Mouse (Mus musculus): ENCODE measurements around the gene Pgls. TPM values are rescaled to one million over a fixed set of nuclear protein-coding genes. Genes with fewer than 3 reads are reported as not detected.
A peak's percentile ranks its signal among the peaks of the same experiment; 100 is the strongest.

Pgls gene
- polyA plus RNA-seq, 1 experiment from 2014 or later = 202 TPM

- peaks cover 24% of the 10 kb centered on the region for H3K36me3 ChIP-seq
- WGBS = under 1% methylated on average over 77 of the region's 82 CpGs
- peak; percentile 98 for ATAC-seq (ENCODE audit: low FRiP score)
Measured at GRCm38 (mm10) chr8:71610822-71611651, 19.1 kb downstream of the Pgls start, which contains the start of gene Colgalt1. Gene Colgalt1, plus strand, starts transcription at chr8:71610998.

GRCm38 (mm10) chr8:71612141-71612540 lies 20.2 kb downstream of the Pgls start:
- H3K27me3 ChIP-seq = no peaks in the 10 kb centered on the region
- H3K27ac ChIP-seq = no peak overlapping the region
- peaks cover 13% of the 10 kb centered on the region for H3K4me1 ChIP-seq
- no peaks in the 10 kb centered on the region for H3K9me3 ChIP-seq (replicated peaks)
- H3K4me2 ChIP-seq (replicated peaks) = peak overlapping the region; percentile 83
- peaks cover 34% of the 10 kb centered on the region for H3K36me3 ChIP-seq
- H3K4me3 ChIP-seq = peak overlapping the region; percentile 81
- no peak for ATAC-seq (ENCODE audit: low FRiP score)
- 58% methylated on average over 5 of the region's 5 CpGs for WGBS
- peak overlapping the region; percentile 88 for H3K9ac ChIP-seq

More at GRCm38 (mm10) chr8:71610822-71611651, 19.1 kb downstream of the Pgls start, which contains the start of gene Colgalt1:
- Histone ChIP-seq H3K4me1 (peaks cover 13% of the 10 kb centered on the region), H3K27ac (peak within 1 kb of the TSS; percentile 90), H3K4me3 (peak within 1 kb of the TSS; percentile 81), H3K9me3 (replicated peaks) (no peaks in the 10 kb centered on the region), H3K9ac (peak within 1 kb of the TSS; percentile 88), H3K4me2 (replicated peaks) (peak within 1 kb of the TSS; percentile 83), H3K27me3 (no peaks in the 10 kb centered on the region)

- Histone ChIP-seq H3K9ac (no peak overlapping the region), H3K36me3 (peaks cover 47% of the 10 kb centered on the region), H3K4me3 (no peak overlapping the region), H3K4me1 (peaks cover 13% of the 10 kb centered on the region), H3K27me3 (no peaks in the 10 kb centered on the region), H3K27ac (no peak overlapping the region), H3K4me2 (replicated peaks) (no peak overlapping the region), H3K9me3 (replicated peaks) (no peaks in the 10 kb centered on the region)
- no peak for ATAC-seq (ENCODE audit: low FRiP score)
- 61% methylated on average over 4 of the region's 4 CpGs for WGBS
Measured at GRCm38 (mm10) chr8:71613418-71613817, 21.4 kb downstream of the Pgls start.

- H3K36me3 ChIP-seq = peaks cover 95% of the 10 kb centered on the region
Measured at GRCm38 (mm10) chr8:71619786-71620185, 27.8 kb downstream of the Pgls start.

GRCm38 (mm10) chr8:71625088-71625487 lies 33.1 kb downstream of the Pgls start:
- no peak for ATAC-seq (ENCODE audit: low FRiP score)
- Histone ChIP-seq H3K9ac (no peak overlapping the region), H3K4me3 (no peak overlapping the region), H3K4me2 (replicated peaks) (no peak overlapping the region), H3K27ac (no peak overlapping the region), H3K27me3 (peaks cover 7% of the 10 kb centered on the region), H3K4me1 (peaks cover 19% of the 10 kb centered on the region), H3K36me3 (peaks cover 46% of the 10 kb centered on the region), H3K9me3 (replicated peaks) (peaks cover 14% of the 10 kb centered on the region)
- WGBS = 78% methylated on average over 1 of the region's 1 CpGs

More at GRCm38 (mm10) chr8:71619786-71620185, 27.8 kb downstream of the Pgls start:
- Histone ChIP-seq H3K27me3 (no peaks in the 10 kb centered on the region), H3K4me1 (no peaks in the 10 kb centered on the region), H3K4me3 (no peak overlapping the region), H3K9me3 (replicated peaks) (peaks cover 14% of the 10 kb centered on the region), H3K9ac (no peak overlapping the region), H3K4me2 (replicated peaks) (no peak overlapping the region), H3K27ac (no peak overlapping the region)
- no peak for ATAC-seq (ENCODE audit: low FRiP score)
- 97% methylated on average over 2 of the region's 2 CpGs for WGBS

GRCm38 (mm10) chr8:71626753-71627152 lies 34.8 kb downstream of the Pgls start:
- H3K9ac ChIP-seq = no peak overlapping the region
- peaks cover 30% of the 10 kb centered on the region for H3K36me3 ChIP-seq
- no peak overlapping the region for H3K4me3 ChIP-seq
- peaks cover 21% of the 10 kb centered on the region for H3K4me1 ChIP-seq
- peaks cover 14% of the 10 kb centered on the region for H3K9me3 ChIP-seq (replicated peaks)
- ATAC-seq (ENCODE audit: low FRiP score) = no peak
- no peak overlapping the region for H3K27ac ChIP-seq
- H3K27me3 ChIP-seq = peaks cover 24% of the 10 kb centered on the region
- H3K4me2 ChIP-seq (replicated peaks) = no peak overlapping the region
- WGBS = 89% methylated on average over 9 of the region's 9 CpGs

GRCm38 (mm10) chr8:71627265-71628099 lies 35.5 kb downstream of the Pgls start:
- H3K9me3 ChIP-seq (replicated peaks) = peaks cover 7% of the 10 kb centered on the region
- ATAC-seq (ENCODE audit: low FRiP score) = no peak
- H3K36me3 ChIP-seq = peaks cover 22% of the 10 kb centered on the region
- WGBS = 49% methylated on average over 9 of the region's 9 CpGs
- H3K27me3 ChIP-seq = peaks cover 28% of the 10 kb centered on the region
- no peak overlapping the region for H3K27ac ChIP-seq
- H3K4me2 ChIP-seq (replicated peaks) = no peak overlapping the region
- peaks cover 21% of the 10 kb centered on the region for H3K4me1 ChIP-seq
- H3K4me3 ChIP-seq = no peak overlapping the region
- H3K9ac ChIP-seq = no peak overlapping the region

- H3K4me2 ChIP-seq (replicated peaks) = peak overlapping the region; percentile 71
- H3K4me1 ChIP-seq = peaks cover 21% of the 10 kb centered on the region
- H3K4me3 ChIP-seq = peak overlapping the region; percentile 49
- 9% methylated on average over 16 of the region's 16 CpGs for WGBS
- H3K27me3 ChIP-seq = peaks cover 38% of the 10 kb centered on the region
- no peaks in the 10 kb centered on the region; the same call in none of the 2 replicates for H3K9me3 ChIP-seq (replicated peaks)
- ATAC-seq (ENCODE audit: low FRiP score) = no peak
- peak overlapping the region; percentile 73 for H3K27ac ChIP-seq
- peaks cover 20% of the 10 kb centered on the region for H3K36me3 ChIP-seq
- peak overlapping the region; percentile 65 for H3K9ac ChIP-seq
Measured at GRCm38 (mm10) chr8:71628396-71629095, 36.6 kb downstream of the Pgls start.

- Histone ChIP-seq H3K27me3 (peaks cover 45% of the 10 kb centered on the region), H3K4me3 (peak overlapping the region; percentile 49), H3K36me3 (peaks cover 13% of the 10 kb centered on the region), H3K4me2 (replicated peaks) (peak overlapping the region; percentile 71), H3K9me3 (replicated peaks) (no peaks in the 10 kb centered on the region; the same call in none of the 2 replicates), H3K27ac (peak overlapping the region; percentile 73), H3K4me1 (peaks cover 22% of the 10 kb centered on the region), H3K9ac (peak overlapping the region; percentile 65)
- WGBS = under 1% methylated on average over 54 of the region's 55 CpGs
- peak; percentile 86 for ATAC-seq (ENCODE audit: low FRiP score)
Measured at GRCm38 (mm10) chr8:71629096-71629697, 37.2 kb downstream of the Pgls start.

- peak overlapping the region; percentile 49 for H3K4me3 ChIP-seq
Measured at GRCm38 (mm10) chr8:71629781-71630212, 37.8 kb downstream of the Pgls start.

GRCm38 (mm10) chr8:71630761-71631160 lies 38.8 kb downstream of the Pgls start:
- ATAC-seq (ENCODE audit: low FRiP score) = no peak
- no peaks in the 10 kb centered on the region; the same call in none of the 2 replicates for H3K9me3 ChIP-seq (replicated peaks)
- no peak overlapping the region for H3K4me3 ChIP-seq
- H3K4me1 ChIP-seq = peaks cover 26% of the 10 kb centered on the region
- H3K4me2 ChIP-seq (replicated peaks) = no peak overlapping the region
- H3K27me3 ChIP-seq = peaks cover 61% of the 10 kb centered on the region
- no peak overlapping the region for H3K9ac ChIP-seq
- no peak overlapping the region for H3K27ac ChIP-seq
- peaks cover 8% of the 10 kb centered on the region for H3K36me3 ChIP-seq
- 90% methylated on average over 6 of the region's 6 CpGs for WGBS

More at GRCm38 (mm10) chr8:71629781-71630212, 37.8 kb downstream of the Pgls start:
- peaks cover 8% of the 10 kb centered on the region for H3K36me3 ChIP-seq
- H3K27ac ChIP-seq = peak overlapping the region; percentile 73; the same call in 1 of the 2 replicates
- H3K9me3 ChIP-seq (replicated peaks) = no peaks in the 10 kb centered on the region; the same call in none of the 2 replicates
- peak overlapping the region; percentile 71 for H3K4me2 ChIP-seq (replicated peaks)
- WGBS = 5% methylated on average over 25 of the region's 25 CpGs
- peaks cover 26% of the 10 kb centered on the region for H3K4me1 ChIP-seq
- H3K27me3 ChIP-seq = peaks cover 51% of the 10 kb centered on the region
- H3K9ac ChIP-seq = peak overlapping the region; percentile 32; the same call in 1 of the 2 replicates
- peak; percentile 45 for ATAC-seq (ENCODE audit: low FRiP score)
